Mouse (Mus musculus) skeletal muscle tissue, adult 2 months (tissue): ENCODE measurements at regions not wholly inside any gene's neighbourhood (a gene's known extent, or its start where the extent isn't known, plus 50 kb on each side); places are given as distances from the start of the nearest gene placed in this dataset.
A peak's percentile ranks its signal among the peaks of the same experiment; 100 is the strongest.

Source experiments
- DNase-seq: peaks from one replicate; pipeline ENCODE4 v3.0.0-alpha.2; 2012; ENCODE audit warnings: low read depth, low spot score

DNA sequence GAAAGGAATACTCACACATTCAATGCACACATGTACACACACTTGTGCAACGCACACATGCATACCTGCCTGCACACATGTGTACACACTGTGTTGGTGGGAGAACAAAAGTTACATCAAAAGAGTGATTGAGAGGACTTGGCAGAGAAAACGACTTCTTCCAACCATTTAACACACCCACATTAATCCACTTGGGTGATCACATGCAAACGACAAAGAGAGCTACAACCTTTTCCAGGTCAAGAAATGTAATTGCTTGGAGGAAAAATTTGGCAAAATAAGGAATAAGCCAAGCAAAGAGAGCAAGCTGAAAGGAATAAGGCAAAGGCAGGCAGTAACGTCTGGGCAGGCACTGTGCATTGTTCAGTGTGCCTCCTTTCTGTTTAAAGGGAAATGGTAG, 67.3 kb downstream of the C1d start:
- no peak for DNase-seq

- DNase-seq: no peak
Observed at GRCm38 (mm10) chr11:17325731-17326646, 68.6 kb downstream of the C1d start.

GRCm38 (mm10) chr11:17326695-17327094, 69.3 kb downstream of the C1d start:
- DNase-seq: no peak

- peak; percentile 25 for DNase-seq
Observed at GRCm38 (mm10) chr11:17351476-17351875, 94.1 kb downstream of the C1d start.

GRCm38 (mm10) chr11:17352148-17353130, 95.1 kb downstream of the C1d start:
- no peak for DNase-seq

DNA sequence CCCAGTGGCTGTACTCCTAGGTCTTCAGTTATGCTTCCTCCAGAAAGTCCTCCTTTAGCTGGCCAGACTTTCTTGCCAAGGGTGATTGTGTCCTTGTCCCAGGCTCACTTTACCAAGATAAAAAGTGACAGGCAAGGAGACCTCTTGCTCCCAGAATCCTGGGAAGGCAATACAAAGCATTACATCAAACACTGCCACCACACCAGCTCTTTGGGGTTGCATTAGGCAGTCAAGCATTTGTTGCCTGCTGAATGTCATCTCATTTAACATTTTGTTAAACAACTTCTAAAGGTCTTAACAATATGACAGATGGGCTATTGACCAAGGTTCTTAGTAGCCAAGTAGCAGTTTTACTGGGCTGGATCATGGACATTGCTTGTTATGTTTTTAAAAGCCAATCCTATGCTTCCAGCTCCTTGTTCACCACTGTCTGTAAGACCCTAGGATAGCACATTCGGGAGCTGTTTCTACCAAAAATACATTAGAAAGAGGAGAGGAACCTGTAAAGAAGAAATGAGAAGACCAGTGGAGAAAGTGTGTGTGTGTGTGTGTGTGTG, 102.4 kb downstream of the C1d start:
- no peak for DNase-seq

DNA sequence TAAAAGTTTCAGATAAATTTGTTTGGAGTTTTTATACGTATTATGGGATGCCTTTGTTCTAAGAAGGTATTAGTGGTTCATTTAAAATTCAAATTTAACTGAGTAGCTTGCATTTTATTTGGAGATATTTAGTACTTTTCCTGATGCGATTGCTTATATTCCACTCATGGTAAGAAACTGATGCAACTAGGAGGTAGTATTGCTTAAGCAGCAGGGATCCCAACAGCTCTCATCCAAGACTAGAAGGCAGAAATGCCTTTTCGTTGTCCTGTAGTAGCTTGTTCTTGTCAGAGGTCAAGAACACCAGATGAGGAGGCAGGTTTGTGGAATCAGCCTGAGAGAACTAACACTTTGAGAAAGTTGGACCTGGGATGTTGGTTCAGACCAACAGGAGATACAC, 120.5 kb downstream of the C1d start:
- no peak for DNase-seq

DNA sequence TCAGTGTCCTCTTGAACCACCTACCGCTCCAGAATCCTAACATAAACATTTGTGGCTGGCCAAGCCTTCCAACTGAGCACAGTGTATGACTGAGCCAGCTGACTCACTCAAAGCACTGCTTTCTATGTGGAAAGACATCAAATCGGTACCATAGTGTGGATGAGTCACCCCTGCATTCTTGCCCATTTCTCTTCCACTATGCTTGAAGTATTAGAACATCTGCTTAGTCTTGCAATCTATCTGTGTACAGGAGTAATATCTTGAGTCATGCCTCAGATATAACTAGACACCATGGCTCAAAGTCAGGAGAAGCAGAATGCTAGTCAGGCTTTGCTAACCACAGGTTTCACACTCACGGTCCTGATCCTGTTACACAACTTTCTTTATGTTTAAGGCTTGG, 129.4 kb downstream of the C1d start:
- DNase-seq: no peak

GRCm38 (mm10) chr11:17393832-17394231, 136.5 kb downstream of the C1d start:
- no peak for DNase-seq

GRCm38 (mm10) chr11:17414531-17414930, 157.2 kb downstream of the C1d start:
- DNase-seq: no peak

GRCm38 (mm10) chr11:17415144-17415543, 157.8 kb downstream of the C1d start:
- DNase-seq: no peak

DNA sequence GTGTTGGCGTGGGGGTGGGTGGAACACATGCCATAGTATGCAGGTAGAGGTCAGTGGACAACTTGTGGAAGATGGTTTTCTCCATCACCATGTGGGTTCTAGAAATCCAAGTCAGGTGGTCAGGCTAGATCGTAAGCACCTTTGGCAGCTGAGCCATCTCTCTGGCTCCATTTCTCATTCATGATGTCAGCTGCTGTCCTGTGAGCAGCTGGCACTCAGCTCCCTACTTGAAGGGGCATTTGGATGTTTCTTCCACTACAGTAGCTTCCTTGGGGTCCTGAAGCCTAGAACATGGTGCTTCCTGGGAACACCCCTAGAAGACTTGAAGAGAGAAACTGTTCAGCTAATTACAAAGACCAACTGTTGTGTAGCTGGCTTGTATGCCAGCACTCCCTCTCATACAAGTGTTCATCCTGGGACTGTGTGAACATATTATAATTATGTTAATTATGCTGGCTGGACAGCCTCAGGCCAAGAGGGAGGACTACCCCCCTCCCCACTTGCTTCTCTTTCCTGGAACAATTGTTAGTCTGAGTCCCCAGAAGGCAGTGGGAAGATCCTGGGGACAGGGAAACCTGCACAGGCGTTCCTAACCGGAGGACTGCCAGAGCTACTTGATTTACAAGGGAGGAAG, 160.4 kb downstream of the C1d start:
- DNase-seq: no peak

DNA sequence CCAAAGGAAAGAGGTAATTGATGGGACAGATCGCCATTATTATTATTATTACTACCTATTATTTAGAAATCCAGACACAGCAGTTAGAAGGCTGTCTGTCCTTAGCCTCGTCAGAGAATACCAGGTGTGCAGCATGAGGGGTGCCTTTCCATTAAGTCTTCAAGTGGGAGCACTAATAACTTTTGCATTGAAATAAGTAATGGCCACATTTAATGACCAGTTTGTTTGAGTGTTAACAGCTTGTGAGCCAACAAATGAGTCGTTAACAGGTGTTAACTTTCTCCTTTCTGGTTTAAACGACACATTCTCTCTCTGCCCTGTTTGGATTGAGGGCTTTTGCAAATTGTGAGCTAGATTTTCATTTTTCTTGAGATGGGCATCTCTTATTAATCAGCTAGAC, 184.8 kb downstream of the C1d start:
- DNase-seq: no peak

DNA sequence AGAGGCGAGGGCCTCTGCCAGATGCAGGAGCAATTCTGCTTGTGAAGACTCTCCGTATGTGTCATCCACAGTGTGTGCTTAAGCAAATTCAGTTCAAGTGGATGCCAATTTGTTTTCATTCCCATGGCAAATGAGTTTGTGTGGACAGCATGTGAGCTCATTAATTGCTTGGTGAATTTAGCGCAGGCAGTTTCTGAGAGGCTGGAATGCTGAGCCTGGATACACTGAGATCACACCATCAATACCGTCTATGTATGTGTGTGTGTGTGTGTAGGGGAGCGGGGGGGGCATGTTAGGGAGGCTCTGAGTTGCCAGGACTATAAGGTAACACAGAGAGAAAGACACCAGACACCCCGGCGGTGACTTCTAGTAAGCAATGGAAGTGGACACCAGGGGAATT, 191.9 kb downstream of the C1d start:
- no peak for DNase-seq

DNA sequence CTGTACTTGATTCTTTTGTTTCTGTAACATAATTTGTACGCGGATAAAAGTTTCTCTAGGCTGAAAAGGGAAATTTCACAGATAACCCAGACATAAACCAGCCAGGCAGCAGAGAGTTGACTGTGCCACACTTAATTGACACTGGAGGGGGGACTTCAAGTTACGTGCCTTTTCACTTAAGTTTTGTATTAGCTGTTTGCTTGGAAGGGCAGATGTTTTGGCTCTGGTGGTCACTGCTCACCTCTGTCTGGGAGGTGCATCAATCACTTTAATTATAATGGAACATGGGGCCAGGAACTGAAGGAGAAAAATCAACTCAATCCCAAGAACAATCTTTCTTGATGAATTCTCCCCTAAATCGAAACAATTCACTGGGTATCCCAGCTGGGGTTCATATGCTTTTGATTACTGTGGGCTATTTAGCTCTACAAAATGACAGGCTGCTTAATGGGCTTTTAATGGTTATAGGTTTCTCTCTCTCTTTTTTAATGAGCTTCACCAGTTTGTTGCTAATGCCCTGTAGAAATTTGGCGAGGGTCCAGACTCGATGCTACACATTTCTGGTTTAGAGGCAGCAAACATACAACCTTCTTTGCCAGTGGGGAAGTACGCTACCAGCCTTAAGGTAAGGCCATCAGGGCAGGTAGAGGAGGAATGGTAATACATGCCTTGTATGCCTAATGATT, 193.1 kb downstream of the C1d start:
- no peak for DNase-seq

DNA sequence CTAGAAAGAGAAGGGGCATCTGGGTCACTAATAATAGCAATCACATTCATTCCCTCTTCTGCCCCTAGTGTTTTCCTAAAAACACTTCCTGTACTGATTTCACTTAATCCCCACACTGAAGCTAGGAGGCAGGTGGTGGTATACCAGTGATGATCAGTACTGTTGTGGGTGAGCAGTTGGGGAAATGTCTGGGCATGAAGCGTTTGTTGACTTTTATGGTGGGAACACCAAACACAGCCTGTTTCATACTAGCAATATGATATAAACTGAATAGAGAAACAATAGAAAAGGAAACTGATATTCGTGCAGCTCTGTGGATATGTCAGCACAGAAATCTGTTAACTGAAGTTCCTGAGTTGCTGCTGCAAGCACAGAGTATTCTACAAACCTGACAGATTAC, 194.1 kb downstream of the C1d start:
- DNase-seq: no peak

GRCm38 (mm10) chr11:17453530-17453929, 196.2 kb downstream of the C1d start:
- no peak for DNase-seq

DNA sequence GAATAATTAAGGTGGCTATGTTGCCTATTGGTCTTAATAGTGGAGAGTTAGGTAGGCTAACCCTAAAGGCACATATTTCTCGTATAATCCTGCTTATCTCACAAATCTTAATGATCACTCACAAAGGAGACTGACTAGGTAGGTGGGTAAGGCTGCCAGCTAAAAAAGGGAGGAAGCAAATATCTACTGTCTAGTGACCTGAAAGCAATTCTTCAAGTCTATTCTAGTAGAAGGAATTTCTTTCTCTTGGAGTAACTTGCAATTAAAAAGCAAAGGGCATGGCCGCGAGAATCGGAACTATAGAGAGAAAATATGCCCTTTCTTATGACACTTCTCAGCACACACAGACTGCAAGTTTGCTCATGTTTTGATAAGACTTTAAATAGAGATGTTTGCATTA, 201.6 kb downstream of the C1d start:
- no peak for DNase-seq

- DNase-seq: no peak
Observed at GRCm38 (mm10) chr11:17460024-17460919, 202.9 kb downstream of the C1d start.

GRCm38 (mm10) chr11:17460920-17461279, 203.5 kb downstream of the C1d start:
- DNase-seq: no peak
